Mouse (Mus musculus) 3134 (cell line): ENCODE measurements at regions not wholly inside any gene's neighbourhood (a gene's known extent, or its start where the extent isn't known, plus 50 kb on each side); places are given as distances from the start of the nearest gene placed in this dataset.

ENCODE experiments used
- DNase-seq: peaks from one replicate; pipeline ENCODE4 v3.0.0-alpha.2; 2011; ENCODE audit warnings: low spot score; ENCODE audit not compliant: insufficient read length; ENCODE audit errors: extremely low read depth

DNA sequence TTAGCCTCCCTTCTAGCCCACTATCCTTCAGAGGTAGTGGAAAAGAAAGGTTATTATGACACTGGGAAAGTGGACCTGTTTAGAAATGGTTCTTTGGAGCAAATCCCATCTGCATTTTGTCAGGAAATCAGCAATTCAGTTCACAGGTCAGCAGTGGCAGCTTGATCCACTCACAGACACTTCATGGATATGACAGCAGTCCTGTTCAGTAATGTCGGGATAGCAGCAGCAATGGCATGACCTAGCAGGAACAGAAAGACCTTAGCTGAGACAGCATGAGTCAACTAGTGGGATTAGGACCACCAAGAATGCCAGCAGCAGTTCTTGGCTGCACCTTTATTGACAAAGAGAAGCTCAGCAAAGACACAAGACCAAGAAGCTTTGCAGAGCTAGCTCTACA, 365.8 kb upstream of the Tmem132c start:
- no peak for DNase-seq

DNA sequence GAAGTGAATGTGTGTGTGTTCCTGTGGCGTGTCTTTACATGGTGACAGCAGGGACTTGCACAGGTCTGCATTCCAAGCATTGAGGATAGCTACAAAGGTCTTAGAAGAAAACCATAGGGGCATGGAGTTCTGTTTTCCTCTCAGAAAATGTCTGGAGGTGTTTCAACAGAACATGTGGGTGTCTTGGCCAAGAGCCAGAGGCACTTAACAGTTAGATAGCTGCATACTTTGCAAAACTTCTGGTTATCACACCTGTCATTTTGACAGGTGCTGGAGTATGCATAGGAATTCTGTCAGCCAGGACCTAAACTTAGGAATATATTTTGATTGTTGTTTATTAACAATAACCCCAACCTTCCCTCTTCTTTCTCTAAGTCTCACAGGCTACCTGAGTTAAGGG, 350.9 kb upstream of the Tmem132c start:
- no peak for DNase-seq

DNA sequence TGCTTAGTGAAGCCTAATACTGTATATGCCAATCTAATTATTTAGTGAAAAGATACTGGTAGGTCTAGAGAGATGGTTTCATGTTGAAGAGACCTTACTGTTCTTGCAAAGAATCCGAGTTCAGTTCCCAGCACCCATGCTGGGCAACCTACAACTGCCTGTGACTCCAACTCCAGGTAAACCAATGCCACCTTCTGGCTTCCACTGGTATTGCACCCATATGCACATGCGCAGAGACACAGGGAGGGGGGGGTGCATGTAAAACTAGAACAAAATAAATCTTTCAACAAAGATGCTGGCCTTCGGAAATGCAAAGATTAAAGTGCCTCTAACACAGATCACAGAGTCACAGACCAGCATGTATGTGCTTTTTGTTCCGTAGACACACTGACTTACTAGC, 348.5 kb upstream of the Tmem132c start:
- DNase-seq: no peak

DNA sequence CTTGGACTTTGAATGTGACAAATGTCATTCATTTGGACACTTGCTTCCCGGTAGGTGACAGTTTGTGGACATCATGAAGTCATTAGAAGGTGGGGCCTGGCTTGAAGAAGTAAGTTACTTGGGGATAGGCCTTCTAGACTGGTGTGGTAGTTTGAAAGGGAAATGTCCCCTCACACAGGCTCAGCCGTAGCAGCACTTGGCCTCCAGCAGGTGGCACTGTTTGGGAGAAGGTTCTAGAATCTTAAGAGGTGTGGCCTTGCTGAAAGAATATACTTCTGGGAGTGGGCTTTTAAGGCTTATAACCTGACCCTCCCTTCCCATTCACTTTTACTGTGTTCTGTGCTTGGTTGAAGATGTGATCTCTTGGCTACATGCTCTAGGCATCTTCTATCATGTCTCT, 331.5 kb upstream of the Tmem132c start:
- DNase-seq: no peak

DNA sequence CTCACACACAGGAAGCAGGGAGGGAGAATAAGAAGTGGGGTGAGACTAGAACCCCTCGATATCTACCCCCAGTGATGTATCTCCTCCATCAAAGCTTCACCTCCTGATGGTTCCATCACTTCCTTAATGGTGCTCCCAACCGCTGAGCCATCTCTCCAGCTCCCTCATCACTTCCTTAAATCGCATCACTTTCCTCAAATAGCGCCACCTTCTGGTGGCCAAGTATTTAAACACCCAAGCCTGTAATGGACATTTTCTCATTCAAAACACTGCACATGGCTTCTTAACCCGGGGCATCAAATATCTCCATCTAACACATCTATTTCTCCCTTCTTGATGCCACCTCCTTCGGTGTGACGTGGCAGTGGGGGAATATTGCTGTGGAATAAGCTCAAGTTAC, 324.3 kb upstream of the Tmem132c start:
- DNase-seq: no peak

DNA sequence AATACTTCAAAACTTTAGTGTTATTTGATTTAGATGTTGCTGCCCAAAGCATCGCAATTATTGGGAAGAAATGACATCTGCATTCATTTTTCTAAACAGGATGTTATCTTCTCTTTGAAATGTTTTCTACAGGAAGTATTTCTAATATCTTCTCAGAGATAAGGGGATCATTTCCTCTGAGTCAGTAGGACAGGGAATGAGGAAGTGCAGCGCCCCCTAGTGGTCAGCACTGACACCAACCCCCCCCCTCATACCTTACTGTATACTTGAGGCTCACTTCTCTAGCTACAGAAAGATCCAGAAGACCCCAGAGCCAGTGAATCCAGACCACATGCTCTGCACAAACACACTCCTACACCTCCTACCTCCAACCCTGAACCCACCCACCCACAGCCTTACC, 308.1 kb upstream of the Tmem132c start:
- no peak for DNase-seq

DNA sequence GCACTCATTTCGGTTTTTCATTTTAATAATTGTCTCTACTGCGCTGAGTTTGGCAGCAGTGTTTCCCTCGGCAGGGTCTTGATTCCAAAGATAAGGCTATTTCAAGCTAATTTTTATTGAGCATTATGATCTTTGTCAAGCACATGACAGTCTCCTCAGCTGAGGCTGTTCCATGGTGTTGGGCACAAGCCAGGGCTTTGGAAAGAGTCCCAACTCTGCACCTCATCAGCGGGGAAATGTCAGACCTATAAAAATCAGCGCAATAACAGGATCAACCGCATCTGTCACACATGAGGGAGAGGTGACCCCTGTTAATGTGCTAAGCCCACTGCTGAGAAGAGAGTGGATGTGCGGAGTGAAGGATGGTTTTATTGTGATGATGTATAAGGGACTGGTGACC, 296.7 kb upstream of the Tmem132c start:
- no peak for DNase-seq

DNA sequence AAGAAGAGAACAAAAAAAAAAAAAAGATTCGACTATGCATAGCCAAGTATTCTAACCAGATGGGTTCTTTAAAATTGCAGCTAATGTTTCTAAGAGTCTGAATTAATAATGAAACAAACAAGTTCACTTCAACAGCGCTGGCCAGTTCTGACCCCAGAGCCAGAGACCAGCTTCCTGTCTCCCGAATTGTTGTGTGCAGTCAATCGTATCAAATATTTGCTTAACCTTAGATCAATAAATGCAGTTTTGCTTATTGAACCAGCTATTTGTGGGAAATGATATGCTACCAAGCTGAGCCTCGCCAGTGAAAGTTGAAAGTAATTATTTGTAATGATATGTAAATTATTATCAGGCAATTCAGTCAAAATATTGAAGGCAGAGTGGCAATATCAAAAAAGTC, 287.4 kb upstream of the Tmem132c start:
- DNase-seq: no peak

DNA sequence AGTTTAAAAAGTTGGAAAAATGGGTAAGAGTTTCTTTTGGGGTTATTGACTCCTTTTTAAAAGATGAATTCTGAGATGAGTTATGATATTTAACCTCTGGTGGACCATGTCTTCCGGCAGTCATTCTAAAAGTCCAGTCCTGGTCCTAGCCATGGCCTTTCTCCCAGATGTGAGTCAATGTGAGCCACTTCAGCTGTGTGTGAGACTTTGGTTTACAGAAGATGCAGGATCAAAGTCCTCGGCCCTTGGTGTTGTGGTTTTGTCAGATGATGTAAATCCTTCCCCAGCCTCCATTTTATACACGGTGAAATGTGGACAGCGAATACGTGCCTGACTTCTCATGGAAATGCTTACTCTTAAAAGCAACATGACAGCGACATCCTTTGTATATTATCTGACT, 287.0 kb upstream of the Tmem132c start:
- no peak for DNase-seq

DNA sequence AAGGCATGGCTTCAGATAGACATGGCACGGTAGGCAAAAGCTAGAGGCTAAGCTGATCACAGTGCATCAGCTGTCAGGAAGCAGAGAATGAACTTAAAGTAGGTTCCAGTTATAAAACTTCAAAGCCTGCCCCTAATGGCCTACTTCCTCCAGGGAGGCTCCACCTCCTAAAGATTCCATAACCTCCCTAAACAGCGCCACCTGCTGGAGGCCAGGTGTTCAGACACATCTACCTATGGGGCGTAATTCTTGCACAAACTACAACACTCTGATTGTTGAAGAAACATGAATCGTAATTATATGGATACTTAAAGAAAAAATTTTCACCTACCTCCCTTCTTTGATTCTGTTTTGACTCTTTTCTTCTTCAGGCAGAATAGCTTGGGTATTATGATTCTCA, 277.0 kb upstream of the Tmem132c start:
- DNase-seq: no peak

DNA sequence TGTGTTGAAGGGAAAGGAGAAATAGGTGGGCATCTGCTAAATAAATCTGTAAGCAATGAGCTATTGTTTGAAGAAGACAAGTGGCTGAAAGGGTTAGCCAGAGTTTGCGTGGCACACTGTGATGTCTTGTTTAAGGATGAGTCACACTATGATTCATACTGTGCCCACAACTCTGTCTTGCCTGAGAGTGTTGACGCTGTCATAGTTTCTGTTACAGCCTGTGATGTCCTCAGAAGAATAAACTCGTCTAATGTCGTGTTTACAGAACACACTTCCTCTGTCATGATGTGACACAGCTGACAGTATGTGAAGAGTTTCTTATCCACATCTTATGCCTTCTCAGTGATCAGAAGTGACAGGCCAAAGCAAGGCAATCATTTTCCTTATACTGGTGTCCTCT, 274.5 kb upstream of the Tmem132c start:
- no peak for DNase-seq

DNA sequence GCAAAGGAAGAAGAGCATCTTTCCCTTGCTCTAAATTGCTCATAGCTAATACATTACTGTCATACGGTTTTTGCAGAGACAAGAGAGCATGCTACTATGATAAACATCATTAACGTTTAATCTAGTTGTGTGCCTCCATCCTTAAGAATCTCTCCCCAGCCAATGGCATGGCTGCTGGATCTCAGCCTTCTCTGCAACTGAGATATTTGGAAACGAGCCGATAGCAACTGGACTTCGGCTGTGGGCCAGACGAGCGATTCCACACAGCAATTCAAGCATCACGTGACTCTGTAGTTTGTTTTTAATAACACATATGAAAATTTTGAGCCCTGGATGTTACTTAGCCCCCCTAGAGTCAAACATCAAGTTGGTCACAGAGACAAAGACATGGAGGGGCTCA, 272.2 kb upstream of the Tmem132c start:
- no peak for DNase-seq

DNA sequence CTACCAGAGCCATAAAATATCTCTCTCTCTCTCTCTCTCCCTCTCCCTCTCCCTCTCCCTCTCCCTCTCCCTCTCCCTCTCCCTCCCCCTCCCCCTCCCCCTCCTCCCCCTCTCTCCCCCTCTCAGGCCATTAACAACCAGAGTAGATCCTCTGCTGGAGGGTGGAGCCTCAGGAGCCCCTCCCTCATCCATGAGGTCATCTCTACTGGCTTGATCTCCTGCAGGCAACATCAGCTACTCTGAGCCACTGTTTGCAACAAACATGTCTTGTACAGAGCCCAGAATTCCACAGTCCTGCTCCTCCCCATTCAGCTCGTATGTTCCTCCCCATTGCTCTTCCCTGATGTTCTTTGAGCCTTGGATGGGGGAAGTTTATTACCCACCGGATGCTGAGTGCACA, 270.3 kb upstream of the Tmem132c start:
- DNase-seq: no peak

DNA sequence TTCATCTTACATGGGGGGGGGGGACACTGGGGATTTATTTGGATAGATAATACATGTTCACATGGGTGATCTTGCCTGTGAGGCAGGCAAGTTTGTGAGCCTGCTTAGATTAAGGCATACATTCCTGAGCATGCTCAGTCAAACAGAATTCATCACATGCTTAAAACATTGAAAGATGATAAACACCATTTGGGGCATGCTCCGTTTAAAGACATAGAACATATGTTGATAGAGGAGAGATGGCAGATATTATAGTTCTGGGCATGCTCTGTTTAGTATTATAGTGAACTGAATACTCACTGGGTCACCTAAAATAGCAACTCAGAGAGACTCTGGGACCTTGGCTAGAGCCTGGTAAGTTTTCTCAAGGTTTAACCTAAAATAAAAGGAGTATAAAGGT, 269.6 kb upstream of the Tmem132c start:
- DNase-seq: no peak

DNA sequence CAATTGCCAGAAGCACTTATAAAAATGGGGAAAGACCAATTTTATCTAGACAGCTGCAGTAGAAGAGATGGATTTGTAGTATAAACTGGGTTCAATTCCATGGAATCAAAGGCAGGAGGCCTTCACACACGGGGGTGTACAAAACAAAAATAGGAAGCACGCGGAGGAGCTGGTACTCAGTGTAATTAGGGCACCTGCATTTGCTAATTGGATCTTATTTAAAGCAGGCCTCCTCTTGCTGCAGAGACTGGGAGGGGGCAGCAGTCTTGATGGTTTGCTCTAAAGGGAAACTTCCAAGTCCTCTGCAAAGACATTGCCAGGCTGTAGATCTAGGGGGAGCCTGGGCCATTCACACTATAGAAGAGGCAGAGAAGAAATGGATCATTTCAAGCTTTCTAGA, 268.2 kb upstream of the Tmem132c start:
- DNase-seq: no peak

DNA sequence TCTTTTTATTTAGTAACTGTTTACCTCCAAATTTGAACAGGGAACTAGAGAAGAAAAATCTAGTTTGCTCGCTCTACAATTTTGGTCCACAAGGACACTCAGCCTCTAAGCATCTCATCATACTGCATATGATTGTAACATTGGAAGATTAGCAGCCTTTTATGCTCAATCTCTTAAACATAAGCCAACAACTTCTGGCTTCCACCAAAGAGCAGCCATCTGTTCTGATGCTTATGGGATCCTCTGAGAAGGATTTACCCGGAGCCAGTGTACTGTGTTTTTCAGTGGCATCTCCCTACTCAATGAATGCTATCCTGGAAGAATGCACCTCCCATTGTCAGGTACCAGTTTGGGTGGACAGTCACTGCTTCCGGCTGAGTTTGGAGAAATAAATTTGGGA, 267.0 kb upstream of the Tmem132c start:
- DNase-seq: no peak

DNA sequence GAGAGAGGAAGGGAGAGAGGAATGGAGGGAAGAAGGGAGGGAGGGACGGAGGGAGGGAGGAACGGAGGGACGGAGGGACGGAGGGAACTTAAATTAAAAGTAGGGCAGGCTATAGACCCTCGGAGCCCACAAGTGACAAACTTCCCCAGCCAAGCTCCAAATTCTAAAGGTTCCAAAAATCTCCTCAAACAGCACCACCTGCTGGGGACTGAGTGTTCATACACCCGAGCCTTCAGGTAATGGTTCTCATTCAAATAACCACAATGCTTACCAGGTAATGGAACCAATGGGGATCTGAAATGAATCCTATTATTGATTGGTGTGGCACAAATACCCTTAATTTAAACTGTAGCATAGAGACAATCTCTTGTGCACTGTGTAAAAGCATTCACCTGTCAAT, 246.0 kb upstream of the Tmem132c start:
- no peak for DNase-seq

DNA sequence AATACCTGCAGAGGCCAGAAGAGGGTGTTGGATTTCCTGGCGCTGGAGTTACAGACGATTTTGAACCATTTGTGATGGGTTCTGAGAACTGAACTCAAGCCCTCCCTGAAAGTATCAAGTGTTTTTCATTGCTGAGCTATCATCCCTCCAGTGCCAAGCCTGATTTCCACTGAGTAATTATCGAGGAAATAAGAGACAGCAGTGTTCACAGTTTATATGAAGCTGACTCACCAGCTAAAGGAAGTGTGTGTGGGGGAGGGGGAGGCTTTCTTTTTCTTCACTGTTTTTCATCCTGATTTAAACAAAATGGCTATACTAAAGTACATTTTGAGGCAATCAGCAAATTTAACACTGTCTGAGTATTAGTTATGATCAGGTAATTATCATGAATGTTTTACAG, 227.4 kb upstream of the Tmem132c start:
- DNase-seq: no peak

DNA sequence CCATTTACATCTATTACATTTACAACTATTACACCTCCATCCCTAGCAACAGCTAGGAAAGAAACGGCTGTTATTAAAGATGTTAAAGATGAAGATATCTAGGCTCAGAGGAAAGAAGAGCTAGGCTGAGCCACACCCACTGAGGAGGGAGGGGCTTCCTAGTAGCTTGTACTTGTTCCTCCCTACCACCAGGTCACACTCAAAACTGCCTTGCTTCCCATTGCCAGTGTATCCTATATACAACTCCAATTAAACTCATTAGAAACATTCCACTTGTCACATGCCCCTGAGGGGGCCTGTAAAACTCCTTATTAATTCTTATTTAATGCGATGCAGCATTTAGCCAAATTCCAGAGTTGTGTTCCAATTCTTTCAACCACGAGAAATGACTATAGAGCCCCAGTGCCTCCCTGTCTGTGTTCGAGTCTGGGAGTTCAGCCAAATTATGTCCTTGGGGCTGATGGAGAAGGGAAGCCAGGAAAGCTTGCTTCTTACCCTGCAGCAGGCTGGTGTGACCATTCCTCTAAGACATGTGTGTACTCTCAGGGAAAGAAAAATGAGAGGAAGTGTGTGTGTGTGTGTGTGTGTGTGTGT, 225.0 kb upstream of the Tmem132c start:
- no peak for DNase-seq

DNA sequence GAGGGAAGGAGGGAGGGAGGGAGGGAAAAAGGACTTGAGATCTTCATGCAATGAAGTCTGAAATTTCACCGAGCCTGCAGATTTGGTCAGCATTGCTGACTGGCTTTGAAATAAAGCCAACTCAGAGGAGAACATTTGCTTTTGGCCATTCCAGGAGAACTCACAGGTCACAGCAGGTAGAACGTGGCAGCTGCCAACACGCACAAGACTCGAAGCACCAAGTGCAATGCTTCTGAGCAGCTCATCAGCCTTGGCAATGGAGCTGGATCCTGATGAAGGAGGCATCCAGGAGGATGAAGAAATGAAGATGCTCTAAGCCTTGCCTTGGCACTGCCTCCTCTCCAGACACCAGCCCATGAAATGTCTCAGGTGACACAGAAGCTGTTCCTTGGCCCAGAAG, 223.6 kb upstream of the Tmem132c start:
- no peak for DNase-seq

DNA sequence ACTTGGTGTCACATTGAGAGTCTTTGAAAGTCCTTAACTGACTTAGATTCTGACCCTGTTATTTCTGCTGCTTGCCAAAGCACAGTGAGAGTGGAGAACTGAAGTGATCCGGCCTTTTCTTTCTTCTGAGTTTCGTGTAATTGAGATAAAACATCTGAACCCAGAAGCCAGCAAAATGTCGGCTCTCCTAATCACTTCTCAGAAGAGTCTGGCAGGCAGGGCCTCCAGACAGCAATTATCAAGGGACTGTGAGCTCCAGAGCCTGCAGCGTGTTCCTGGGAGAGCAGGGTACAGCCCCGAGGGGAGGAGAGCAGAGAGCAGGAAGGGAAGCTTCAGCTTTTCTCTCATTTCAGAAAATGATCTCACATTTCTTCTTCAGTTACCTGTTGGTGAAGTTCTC, 205.1 kb upstream of the Tmem132c start:
- DNase-seq: no peak

DNA sequence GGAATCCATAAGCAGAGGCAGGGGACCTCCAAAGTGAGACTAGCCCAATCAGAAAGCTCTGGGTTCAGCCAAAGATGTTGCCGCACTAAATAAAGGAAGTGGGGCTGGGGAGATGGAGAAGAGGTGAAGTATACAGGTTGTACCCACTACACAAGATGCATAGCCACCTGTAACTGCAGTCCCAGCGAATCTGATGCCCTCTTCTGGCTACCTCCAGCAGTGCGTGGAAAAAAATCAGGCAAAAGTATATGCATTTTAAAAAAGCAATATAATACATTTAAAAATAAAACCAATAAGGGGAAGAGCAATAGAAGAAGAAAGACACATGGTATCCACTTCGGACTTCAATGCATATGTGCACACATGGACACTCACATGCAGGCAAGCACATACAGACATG, 183.8 kb upstream of the Tmem132c start:
- no peak for DNase-seq

DNA sequence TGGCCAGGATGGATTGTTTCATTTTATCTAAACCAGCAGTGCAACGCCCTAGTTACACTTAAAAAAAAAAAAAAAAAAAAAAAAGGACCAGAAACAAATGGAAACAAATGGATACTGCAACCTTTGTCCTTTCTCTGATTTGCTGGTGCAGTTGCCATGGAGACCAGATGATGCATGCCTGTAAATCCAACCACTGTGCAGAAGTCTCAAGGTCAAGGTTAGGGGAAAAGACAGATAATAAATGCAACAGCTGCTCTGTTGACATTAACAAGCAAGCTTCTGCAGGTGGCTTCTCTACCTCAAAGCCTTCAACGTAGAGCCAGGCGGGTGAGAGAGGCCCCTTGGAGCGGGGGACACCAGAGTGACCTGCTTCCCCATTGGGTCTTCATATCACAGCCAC, 167.3 kb upstream of the Tmem132c start:
- DNase-seq: no peak
